Mouse (Mus musculus) mouse embryonic stem cell (cell line): ENCODE results near the gene Thbd.

Experiments
- in situ Hi-C, 2 experiments: fragments of 300-500 bp; cut with MboI; formaldehyde crosslinking; loops; 1 replicate in 1 of 2; 3 replicates in 1 of 2; pipeline ENCODE4 v1.14.3; 2019 to 2020; ENCODE audit warnings: low sequenced_read_pairs in 2 of 2, low pct_unique_long_range_greater_than_20kb in 1 of 2, mixed read lengths in 1 of 2; ENCODE audit not compliant: unreplicated experiment in 1 of 2

The Thbd gene

DNA sequence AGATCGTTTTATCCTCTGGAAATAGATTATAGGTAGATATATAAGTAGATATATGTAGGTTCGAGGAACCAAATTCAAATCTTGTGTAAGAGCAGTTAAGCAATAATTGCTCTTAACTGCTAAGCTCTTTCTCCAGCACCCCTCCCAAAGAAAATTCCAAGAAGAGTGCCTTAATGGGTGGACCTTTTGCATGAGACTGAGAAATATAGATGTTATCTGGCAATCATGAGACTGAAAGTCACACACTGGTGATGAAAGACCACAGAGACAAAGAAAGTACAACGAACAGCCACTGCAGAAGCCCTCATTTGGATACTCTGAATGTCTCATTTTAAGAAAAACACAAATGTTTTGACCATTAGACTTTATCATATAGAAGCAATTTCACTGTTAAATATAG lies 20.5 kb upstream of the Thbd start:
- in situ Hi-C loops: no loop called here

DNA sequence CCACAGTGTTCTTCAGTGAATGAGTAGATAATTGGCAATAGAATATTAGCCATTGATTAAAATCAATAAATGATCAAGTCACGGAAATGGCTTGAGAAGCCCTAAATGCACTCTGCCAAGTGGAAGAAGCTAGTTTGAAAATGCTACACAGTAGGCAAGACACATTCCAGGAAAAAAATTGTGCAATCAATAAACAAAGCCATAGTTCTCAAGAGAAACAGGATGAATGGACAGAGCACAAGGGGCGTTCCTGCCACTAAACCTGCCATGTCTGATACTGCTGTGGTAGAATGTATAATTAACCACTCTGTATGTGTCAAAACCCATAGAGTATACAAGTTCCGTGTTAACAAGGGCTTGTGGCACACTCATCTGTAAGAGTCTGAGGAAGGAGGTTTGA lies 19.6 kb upstream of the Thbd start:
- in situ Hi-C loops: no loop called here

GRCm38 (mm10) chr2:148425709-148426382 lies 17.9 kb upstream of the Thbd start:
- in situ Hi-C loops: no loop called here

DNA sequence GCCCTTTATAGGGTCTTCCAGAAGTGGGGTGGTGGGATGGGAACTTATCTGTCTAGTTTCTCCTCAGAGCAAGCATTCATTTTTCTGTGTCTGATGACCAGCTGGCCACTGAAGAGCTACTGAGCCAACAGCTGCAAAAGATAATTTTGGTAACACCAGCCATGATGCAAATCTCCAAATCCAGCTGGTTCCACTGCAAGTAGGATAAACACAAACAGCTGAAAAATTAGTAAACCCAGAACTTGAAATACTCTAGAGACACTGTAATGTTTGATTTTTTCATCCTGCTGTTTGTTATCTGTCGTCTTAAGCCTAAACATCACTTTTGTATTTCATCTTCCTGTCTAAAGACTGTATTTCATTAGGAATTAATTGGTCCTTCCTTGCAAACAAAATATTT lies 13.7 kb upstream of the Thbd start:
- in situ Hi-C loops: no loop called here

- in situ Hi-C loops: no loop called here
These were observed 13.1 kb upstream of the Thbd start for GRCm38 (mm10) chr2:148421112-148421511.

GRCm38 (mm10) chr2:148419776-148420175 lies 11.8 kb upstream of the Thbd start:
- in situ Hi-C loops: no loop called here

GRCm38 (mm10) chr2:148419151-148419550 lies 11.2 kb upstream of the Thbd start:
- in situ Hi-C loops: no loop called here

GRCm38 (mm10) chr2:148409821-148410220 lies 1.8 kb upstream of the Thbd start:
- in situ Hi-C loops: no loop called here

- in situ Hi-C loops: no loop called here
These were observed 1.2 kb upstream of the Thbd start for GRCm38 (mm10) chr2:148409141-148409540.

DNA sequence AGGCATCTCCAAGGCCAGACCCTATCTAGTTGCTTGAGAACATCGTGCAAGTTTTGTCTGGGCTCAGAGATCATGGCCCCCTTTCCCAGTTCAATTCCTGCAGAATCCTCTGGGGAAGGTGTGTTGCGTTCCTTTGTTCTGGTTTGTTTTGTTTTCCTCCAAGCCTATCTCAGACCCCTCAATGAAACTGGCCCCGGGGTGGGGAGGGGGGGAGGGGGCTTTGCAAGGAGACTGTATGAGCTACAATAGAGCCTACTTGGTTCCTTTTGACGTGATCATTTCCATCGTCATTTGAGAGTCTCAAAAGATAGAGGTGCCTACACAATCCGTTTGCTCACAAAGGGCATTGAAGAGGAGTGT lies 753 bp upstream of the Thbd start:
- in situ Hi-C loops: no loop called here

- in situ Hi-C loops: no loop called here
These were observed 768 bp downstream of the Thbd start for GRCm38 (mm10) chr2:148406971-148407869.

DNA sequence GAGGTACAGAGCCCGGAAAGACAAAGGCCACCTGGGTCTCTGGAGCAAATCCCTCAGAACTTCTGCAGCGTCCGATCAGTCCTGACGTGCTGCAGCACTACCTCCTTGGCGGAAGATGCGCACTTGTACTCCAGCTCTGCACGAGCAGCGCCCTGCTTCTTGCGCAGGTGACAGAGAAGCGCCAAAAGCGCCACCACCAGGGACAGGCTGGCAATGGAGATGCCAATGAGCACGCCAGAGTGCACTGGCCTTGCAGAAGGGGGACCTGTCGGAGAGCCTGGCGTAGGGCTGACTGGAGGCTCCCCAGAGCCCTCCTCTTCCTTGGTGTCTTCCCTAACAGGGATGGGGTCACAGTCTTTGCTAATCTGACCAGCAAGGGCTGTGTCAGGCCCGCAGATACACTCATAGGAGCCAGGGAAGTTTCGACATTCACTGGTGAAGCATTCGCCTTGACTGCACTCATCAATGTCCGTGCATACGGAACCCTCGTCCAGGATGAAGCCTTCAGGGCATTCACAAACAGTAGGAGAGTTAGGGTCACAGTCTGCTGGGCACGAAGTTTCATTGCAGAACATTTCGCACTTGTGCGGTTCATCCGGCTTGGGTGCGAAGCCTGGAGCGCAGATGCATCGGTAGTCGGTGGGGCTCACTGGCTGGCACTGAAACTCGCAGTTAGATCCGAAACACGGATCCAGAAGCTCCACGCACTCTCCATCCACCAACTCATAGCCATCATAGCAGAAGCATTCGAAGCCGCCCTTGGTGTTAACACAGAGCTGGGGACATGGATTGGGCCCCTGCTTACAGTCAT lies 1.6 kb downstream of the Thbd start:
- in situ Hi-C loops: no loop called here

DNA sequence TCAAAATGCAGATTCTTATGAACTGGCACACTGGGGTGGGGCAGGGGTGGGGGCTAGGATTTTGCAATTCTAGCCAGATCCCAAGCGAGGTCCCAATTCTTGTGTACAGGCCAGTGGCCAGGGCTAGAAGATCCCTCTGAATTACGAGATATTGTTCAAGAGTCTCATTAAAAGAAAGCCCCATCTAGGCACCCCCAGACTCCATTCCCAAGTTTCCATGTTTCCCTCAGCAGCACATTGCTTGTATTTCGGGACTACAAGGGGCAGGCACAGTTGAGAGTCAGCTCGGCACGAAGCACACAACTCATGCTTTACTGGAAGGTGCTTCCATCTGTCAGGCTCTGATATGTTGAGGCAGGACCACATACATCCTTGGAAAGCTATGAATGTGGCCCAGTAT lies 3.1 kb downstream of the Thbd start:
- in situ Hi-C loops: no loop called here

DNA sequence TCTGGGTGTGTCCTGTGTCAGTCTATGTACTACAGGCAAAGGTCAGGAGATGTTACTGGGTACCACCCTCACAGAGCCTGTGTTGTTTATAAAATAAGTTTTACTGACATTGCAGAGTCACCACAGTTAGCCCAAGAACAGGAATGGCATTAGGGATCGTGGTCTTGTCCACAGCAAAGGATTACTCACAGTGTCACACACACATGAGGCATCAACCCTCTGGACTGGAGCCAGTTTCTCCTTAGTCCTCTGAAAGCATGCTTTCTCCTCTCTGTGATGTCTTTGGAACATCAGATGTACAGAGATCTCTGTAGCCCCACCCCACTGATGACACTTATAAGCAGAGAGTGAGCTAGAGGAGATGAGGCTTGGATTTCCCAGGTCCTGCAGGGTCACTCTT lies 5.8 kb downstream of the Thbd start:
- in situ Hi-C loops: no loop called here

GRCm38 (mm10) chr2:148398901-148399685 lies 8.9 kb downstream of the Thbd start:
- in situ Hi-C loops: loop anchor here (10.0 to 25.0 kb wide), 2 partner anchors 163 to 176 kb away; no protein-coding TSS in a partner anchor

- in situ Hi-C loops: loop anchor here (10.0 to 25.0 kb wide), 2 partner anchors 165 to 177 kb away; no protein-coding TSS in a partner anchor
These were observed 10.2 kb downstream of the Thbd start for GRCm38 (mm10) chr2:148397784-148398100.

GRCm38 (mm10) chr2:148397015-148397783 lies 10.8 kb downstream of the Thbd start:
- in situ Hi-C loops: loop anchor here (10.0 to 25.0 kb wide), 2 partner anchors 165 to 178 kb away; no protein-coding TSS in a partner anchor

DNA sequence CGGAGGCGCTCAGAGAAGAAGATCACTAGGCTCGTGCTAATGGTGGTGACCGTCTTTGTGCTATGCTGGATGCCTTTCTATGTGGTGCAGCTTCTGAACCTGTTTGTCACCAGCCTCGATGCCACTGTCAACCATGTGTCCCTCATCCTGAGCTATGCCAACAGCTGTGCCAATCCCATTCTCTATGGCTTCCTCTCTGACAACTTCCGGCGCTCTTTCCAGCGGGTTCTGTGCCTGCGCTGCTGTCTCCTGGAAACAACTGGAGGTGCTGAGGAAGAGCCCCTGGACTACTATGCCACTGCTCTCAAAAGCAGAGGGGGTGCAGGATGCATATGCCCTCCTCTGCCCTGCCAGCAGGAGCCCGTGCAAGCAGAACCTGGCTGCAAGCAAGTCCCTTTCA lies 11.8 kb downstream of the Thbd start:
- in situ Hi-C loops: loop anchor here (10.0 to 25.0 kb wide), 2 partner anchors 166 to 179 kb away; no protein-coding TSS in a partner anchor
